Mouse (Mus musculus) CH12.LX (cell line): ENCODE measurements around the gene Cant1. TPM values are rescaled to one million over a fixed set of nuclear protein-coding genes. Genes with fewer than 3 reads are reported as not detected.

Experiments
- DNase-seq: peaks from one replicate; pipeline ENCODE4 v3.0.0-alpha.2; 2013; ENCODE audit errors: extremely low read depth
- H3K27ac ChIP-seq: 2 replicates; pipeline ENCODE4 v1.5.1; 2012; ENCODE audit warnings: low read depth, mild to moderate bottlenecking, control low read depth, moderate library complexity; ENCODE audit not compliant: insufficient read depth
- H3K27me3 ChIP-seq: replicated peaks from 2 replicates; pipeline ENCODE3; 2012; ENCODE audit warnings: inconsistent platforms
- H3K36me3 ChIP-seq, 2 experiments: replicated peaks in 1 of 2; 2 replicates each; pipeline versions ENCODE3 to v1.6.1; 2012; ENCODE audit warnings: inconsistent platforms in 1 of 2, low read length in 1 of 2, mild to moderate bottlenecking in 1 of 2, mixed read lengths in 1 of 2, moderate library complexity in 1 of 2; ENCODE audit not compliant: control insufficient read depth in 1 of 2, insufficient read depth in 1 of 2
- H3K4me1 ChIP-seq, 2 experiments: 2 replicates each; pipeline ENCODE4 v1.6.1; 2012; ENCODE audit warnings: inconsistent platforms in 1 of 2, moderate library complexity in 1 of 2; ENCODE audit not compliant: insufficient read depth in 2 of 2, control insufficient read depth in 1 of 2
- H3K4me2 ChIP-seq: 2 replicates; pipeline ENCODE4 v1.6.1; 2012; ENCODE audit warnings: low read depth, mild to moderate bottlenecking, control low read depth; ENCODE audit not compliant: poor library complexity, insufficient read depth, severe bottlenecking
- H3K4me3 ChIP-seq, 3 experiments: fragments of 150-350 bp in 1 of 3; sonication (generic) in 1 of 3; replicated peaks in 1 of 3; 2 replicates each; pipeline versions ENCODE3 to v1.5.1; 2011 to 2012; ENCODE audit warnings: low read depth in 2 of 3, low read length in 2 of 3, mild to moderate bottlenecking in 2 of 3, moderate library complexity in 2 of 3, control low read depth in 1 of 3, improper control_type of control experiment in 1 of 3, inconsistent platforms in 1 of 3, mixed read lengths in 1 of 3; ENCODE audit not compliant: poor library complexity in 1 of 3
- H3K79me2 ChIP-seq: replicated peaks from 2 replicates; pipeline ENCODE4 v1.6.1; 2012; ENCODE audit warnings: mild to moderate bottlenecking, moderate library complexity; ENCODE audit not compliant: control insufficient read depth, poor library complexity, insufficient read depth, severe bottlenecking; ENCODE audit errors: extremely low read depth
- H3K9ac ChIP-seq: 2 replicates; pipeline ENCODE4 v1.6.1; 2012; ENCODE audit warnings: low read depth, mild to moderate bottlenecking, control low read depth, moderate library complexity; ENCODE audit not compliant: insufficient read depth
- H3K9me3 ChIP-seq: replicated peaks from 2 replicates; pipeline ENCODE3; 2012; ENCODE audit warnings: low read length, inconsistent platforms, mixed read lengths
- BHLHE40 ChIP-seq: IDR thresholded peaks from 2 replicates; pipeline ENCODE4 v1.6.1; 2011; ENCODE audit warnings: mild to moderate bottlenecking, low read depth, low read length, improper control_type of control experiment
- CHD1 ChIP-seq: IDR thresholded peaks from 2 replicates; pipeline ENCODE4 v1.6.1; 2012; ENCODE audit warnings: low read depth, low read length, improper control_type of control experiment, inconsistent platforms
- CHD2 ChIP-seq: IDR thresholded peaks from 2 replicates; pipeline ENCODE4 v1.6.1; 2011; ENCODE audit warnings: low read length, improper control_type of control experiment
- CTCF ChIP-seq, 2 experiments: IDR thresholded peaks in 1 of 2; conservative IDR thresholded peaks in 1 of 2; 2 replicates each; pipeline ENCODE4 v1.5.1; 2011 to 2012; ENCODE audit warnings: low read depth in 2 of 2, low read length in 2 of 2, improper control_type of control experiment in 1 of 2, inconsistent platforms in 1 of 2, mild to moderate bottlenecking in 1 of 2, moderate library complexity in 1 of 2
- E2F4 ChIP-seq: IDR thresholded peaks from 2 replicates; pipeline ENCODE4 v1.6.1; 2011; ENCODE audit warnings: low read depth, low read length, improper control_type of control experiment; ENCODE audit not compliant: insufficient replicate concordance
- ELF1 ChIP-seq: IDR thresholded peaks from 2 replicates; pipeline ENCODE4 v1.6.1; 2014; ENCODE audit warnings: low read depth, mild to moderate bottlenecking, inconsistent platforms, low read length, improper control_type of control experiment
- EP300 ChIP-seq: IDR thresholded peaks from 2 replicates; pipeline ENCODE4 v1.6.1; 2011; ENCODE audit warnings: low read length, improper control_type of control experiment
- ETS1 ChIP-seq: conservative IDR thresholded peaks from 2 replicates; pipeline ENCODE4 v1.6.1; 2012; ENCODE audit warnings: low read depth, mild to moderate bottlenecking, inconsistent platforms, low read length, improper control_type of control experiment, moderate library complexity
- GABPA ChIP-seq: IDR thresholded peaks from 2 replicates; pipeline ENCODE4 v1.6.1; 2012; ENCODE audit warnings: low read depth, low read length, improper control_type of control experiment, inconsistent platforms; ENCODE audit not compliant: insufficient replicate concordance
- JUND ChIP-seq: conservative IDR thresholded peaks from 2 replicates; pipeline ENCODE4 v1.6.1; 2011; ENCODE audit warnings: low read depth, low read length, improper control_type of control experiment
- MAFK ChIP-seq: IDR thresholded peaks from 2 replicates; pipeline ENCODE4 v1.6.1; 2011; ENCODE audit warnings: low read length, improper control_type of control experiment; ENCODE audit not compliant: insufficient replicate concordance
- MEF2A ChIP-seq: IDR thresholded peaks from 2 replicates; pipeline ENCODE4 v1.6.1; 2014; ENCODE audit warnings: low read depth, mild to moderate bottlenecking, inconsistent platforms, low read length, improper control_type of control experiment, borderline replicate concordance
- MXI1 ChIP-seq: IDR thresholded peaks from 2 replicates; pipeline ENCODE4 v1.6.1; 2011; ENCODE audit warnings: mild to moderate bottlenecking, low read depth, low read length, improper control_type of control experiment
- MYC ChIP-seq: IDR thresholded peaks from 2 replicates; pipeline ENCODE4 v1.6.1; 2011; ENCODE audit warnings: low read depth, mild to moderate bottlenecking, improper control_type of control experiment, low read length
- NELFE ChIP-seq: IDR thresholded peaks from 2 replicates; pipeline ENCODE4 v1.6.1; 2011; ENCODE audit warnings: low read depth, low read length, improper control_type of control experiment
- NRF1 ChIP-seq: IDR thresholded peaks from 2 replicates; pipeline ENCODE4 v1.6.1; 2014; ENCODE audit warnings: low read depth, mild to moderate bottlenecking, inconsistent platforms, low read length, improper control_type of control experiment, moderate library complexity
- POLR2A ChIP-seq: IDR thresholded peaks from 2 replicates; pipeline ENCODE4 v1.6.1; 2011; ENCODE audit warnings: low read depth, mild to moderate bottlenecking, improper control_type of control experiment, low read length
- TCF12 ChIP-seq: IDR thresholded peaks from 2 replicates; pipeline ENCODE4 v1.6.1; 2014; ENCODE audit warnings: low read depth, mild to moderate bottlenecking, inconsistent platforms, low read length, improper control_type of control experiment
- UBTF ChIP-seq: IDR thresholded peaks from 2 replicates; pipeline ENCODE4 v1.6.1; 2012; ENCODE audit warnings: low read depth, mild to moderate bottlenecking, inconsistent platforms, low read length, improper control_type of control experiment, moderate library complexity
- USF2 ChIP-seq: conservative IDR thresholded peaks from 2 replicates; pipeline ENCODE4 v1.6.1; 2011; ENCODE audit warnings: low read depth, low read length, improper control_type of control experiment
- ZC3H11A ChIP-seq: IDR thresholded peaks from 2 replicates; pipeline ENCODE4 v1.6.1; 2012; ENCODE audit warnings: low read depth, mild to moderate bottlenecking, inconsistent platforms, low read length, improper control_type of control experiment
- ZNF384 ChIP-seq: IDR thresholded peaks from 2 replicates; pipeline ENCODE4 v1.6.1; 2012; ENCODE audit warnings: low read depth, low read length, improper control_type of control experiment, inconsistent platforms
- dilution Hi-C: fragments of 300-500 bp; cut with MboI; formaldehyde crosslinking; loops from 2 replicates; pipeline ENCODE4 v1.14.3; 2020; ENCODE audit warnings: low sequenced_read_pairs; ENCODE audit not compliant: extremely low pct_unique_long_range_greater_than_20kb, extremely low pct_ligation_motif_present
- in situ Hi-C: fragments of 300-500 bp; cut with MboI; formaldehyde crosslinking; loops from 3 replicates; pipeline ENCODE4 v1.14.3; 2019; ENCODE audit warnings: low sequenced_read_pairs, low pct_ligation_motif_present, low pct_unique_long_range_greater_than_20kb, mixed read lengths
- polyA plus RNA-seq: library from polyadenylated mRNA; unstranded; fragments of >175 nt; gene quantifications from 2 replicates; pipeline ENCODE4 v1.2.1, GENCODE M21; 2012; ENCODE audit warnings: low read depth; ENCODE audit not compliant: insufficient read length
- total RNA-seq, 2 experiments: library from RNA; depleted of rRNA; stranded (reverse); fragments of 300-350 nt in 1 of 2; fragments of >200 nt in 1 of 2; gene quantifications; 2 replicates each; pipeline ENCODE4 v1.2.3; 2012 to 2014

The Cant1 gene
- total and polyA plus RNA-seq, 3 experiments, result 28.8 to 40.2 (median 31.2) TPM

DNA sequence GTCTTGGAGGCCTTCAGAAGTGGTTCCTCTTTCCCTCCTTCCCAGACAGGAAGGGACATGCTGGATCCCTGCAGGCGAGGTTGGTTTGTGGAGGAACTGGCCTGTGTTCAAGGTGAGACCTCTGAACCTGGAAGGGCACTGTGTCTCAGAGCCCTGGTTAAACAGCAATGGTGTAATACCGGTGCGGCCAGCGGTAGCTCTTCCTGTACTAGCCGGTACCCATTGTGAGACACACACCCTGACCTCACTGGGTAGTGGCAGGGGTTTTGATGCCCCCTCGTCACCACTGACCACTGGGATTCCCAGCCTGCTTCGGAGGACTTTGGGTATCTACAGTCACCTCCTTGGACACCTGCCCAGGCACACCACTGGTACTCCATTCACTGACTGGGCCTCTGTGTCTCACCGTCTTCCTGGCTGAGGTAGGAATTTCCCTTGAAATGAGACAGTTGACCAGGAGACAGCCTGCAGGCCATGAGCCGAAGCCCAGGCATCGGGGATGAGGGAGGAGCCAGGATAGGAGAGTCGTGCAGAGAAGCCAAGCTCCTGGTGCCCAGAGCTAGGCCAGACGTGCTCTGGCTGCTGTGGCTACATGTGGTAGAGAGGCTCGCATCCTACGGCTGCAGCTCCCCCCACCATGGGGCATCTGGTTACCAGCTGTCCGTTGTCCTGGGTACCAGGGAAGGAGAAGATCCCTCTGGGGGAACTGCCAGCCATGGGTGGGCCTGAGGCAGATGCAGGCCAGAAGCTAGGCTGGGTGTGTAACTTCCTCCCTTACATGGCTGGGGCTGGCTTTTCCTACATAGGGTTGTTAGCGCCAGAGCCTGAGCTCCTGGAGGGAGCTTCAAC, 12.4 kb upstream of the Cant1 start:
- no peak overlapping the region for H3K9ac ChIP-seq
- no peaks in the 10 kb centered on the region for H3K79me2 ChIP-seq
- TF ChIP-seq TCF12, result no peak
- no peak for TF ChIP-seq USF2
- TF ChIP-seq UBTF, result no peak
- no peak for TF ChIP-seq E2F4
- TF ChIP-seq ZC3H11A, result no peak
- no peak for TF ChIP-seq MXI1
- TF ChIP-seq ZNF384, result no peak
- no peak for TF ChIP-seq CTCF (conservative IDR thresholded peaks at IDR 0.05 in 1 of 2, IDR thresholded peaks at IDR 0.05 in 1 of 2; ENCODE audit: low read depth in 2 of 2, low read length in 2 of 2)
- no peak for TF ChIP-seq CHD1
- TF ChIP-seq GABPA, result no peak
- TF ChIP-seq ELF1, result no peak
- no peak for TF ChIP-seq CHD2
- TF ChIP-seq NRF1, result no peak
- TF ChIP-seq BHLHE40, result no peak
- no peak for TF ChIP-seq ETS1
- no peak for TF ChIP-seq NELFE
- no peak for TF ChIP-seq JUND
- no peak for TF ChIP-seq MAFK
- no peak for TF ChIP-seq MYC
- TF ChIP-seq, all 38 proteins: peak for 0
- Histone ChIP-seq H3K27me3 (peaks cover 92% of the 10 kb centered on the region), H3K36me3 (no peaks in the 10 kb centered on the region), H3K4me2 (no peak overlapping the region), H3K27ac (no peak overlapping the region), H3K4me3 (no peak overlapping the region), H3K9me3 (no peaks in the 10 kb centered on the region), H3K4me1 (peaks cover 10 to 15% of the 10 kb centered on the region in 2 experiments)
- dilution Hi-C loops, result no loop called here
- no peak for DNase-seq
- in situ Hi-C loops, result loop anchor here (25.0 kb wide), 1 partner anchor 306 kb away; no protein-coding TSS in a partner anchor

DNA sequence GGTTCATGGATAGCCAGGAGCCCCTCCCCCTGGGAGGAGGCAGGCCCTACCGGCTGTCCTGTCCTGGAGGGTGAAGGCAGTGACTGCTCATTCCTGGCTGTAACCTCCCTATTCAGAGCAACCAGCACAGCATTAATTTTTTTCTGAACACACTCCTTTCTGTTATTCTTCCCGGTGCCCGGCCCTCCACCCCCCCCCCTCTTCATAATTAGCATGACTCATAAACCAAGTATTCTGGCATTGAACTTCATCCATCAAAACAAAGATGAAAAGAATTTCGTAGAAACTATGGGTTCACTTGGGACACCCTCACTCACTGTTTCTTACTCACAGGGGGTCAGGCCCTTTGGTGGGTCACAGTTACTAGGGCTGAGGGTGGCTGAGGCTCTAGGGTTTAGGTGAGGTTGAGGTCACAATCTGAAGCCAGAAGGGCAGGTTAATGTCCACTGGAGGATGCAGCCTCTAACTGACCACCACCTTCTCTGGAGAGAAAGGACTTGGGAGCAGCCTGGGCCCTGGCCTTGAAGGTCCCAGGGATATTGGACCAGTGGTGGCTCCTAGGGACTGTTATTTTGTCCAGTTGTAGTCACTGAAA, 11.5 kb upstream of the Cant1 start:
- DNase-seq, result no peak
- TF ChIP-seq EP300 (no peak), POLR2A (no peak), BHLHE40 (no peak), MEF2A (no peak), UBTF (no peak), MYC (no peak), NELFE (no peak), MAFK (no peak), JUND (no peak)
- TF ChIP-seq, all 38 proteins: peak for 0
- dilution Hi-C loops, result no loop called here
- Histone ChIP-seq H3K36me3 (no peaks in the 10 kb centered on the region), H3K27me3 (peaks cover 93% of the 10 kb centered on the region), H3K79me2 (no peaks in the 10 kb centered on the region), H3K4me1 (peaks cover 10 to 15% of the 10 kb centered on the region in 2 experiments), H3K9me3 (no peaks in the 10 kb centered on the region), H3K27ac (no peak overlapping the region), H3K4me2 (no peak overlapping the region), H3K9ac (no peak overlapping the region), H3K4me3 (no peak overlapping the region)
- in situ Hi-C loops, result loop anchor here (25.0 kb wide), 1 partner anchor 307 kb away; no protein-coding TSS in a partner anchor
